Mouse (Mus musculus) myocyte (in vitro differentiated cells): ENCODE results near the gene Twf2. TPM values are rescaled to one million over a fixed set of nuclear protein-coding genes. Genes with fewer than 3 reads are reported as not detected.

Experiments
- H3K27me3 ChIP-seq: one replicate; pipeline ENCODE4 v1.6.1; 2011; ENCODE audit not compliant: control insufficient read depth, insufficient read depth, insufficient read length
- H3K36me3 ChIP-seq: one replicate; pipeline ENCODE4 v1.6.1; 2011; ENCODE audit not compliant: control insufficient read depth, insufficient read depth
- H3K4me2 ChIP-seq: one replicate; pipeline ENCODE4 v1.6.1; 2011; ENCODE audit warnings: low read depth, control low read depth
- H3K4me3 ChIP-seq: one replicate; pipeline ENCODE4 v1.5.1; 2011; ENCODE audit warnings: mild to moderate bottlenecking, control low read depth, moderate library complexity
- H3K79me2 ChIP-seq: one replicate; pipeline ENCODE4 v1.6.1; 2011; ENCODE audit not compliant: control insufficient read depth, insufficient read depth
- H3ac ChIP-seq: one replicate; pipeline ENCODE4 v1.6.1; 2011; ENCODE audit not compliant: control insufficient read depth, insufficient read length
- CEBPB ChIP-seq: IDR thresholded peaks from 2 replicates; pipeline ENCODE4 v1.6.1; 2011; ENCODE audit warnings: mild to moderate bottlenecking, moderate library complexity; ENCODE audit not compliant: poor library complexity, insufficient read depth, severe bottlenecking
- E2F4 ChIP-seq: IDR thresholded peaks from one replicate; pipeline ENCODE4 v1.6.1; 2011; ENCODE audit warnings: mild to moderate bottlenecking, control low read depth, moderate library complexity; ENCODE audit not compliant: insufficient read depth
- MAX ChIP-seq: IDR thresholded peaks from one replicate; pipeline ENCODE4 v1.6.1; 2011; ENCODE audit warnings: low read depth, mild to moderate bottlenecking, control low read depth
- MYOD1 ChIP-seq, 3 experiments: IDR thresholded peaks; one replicate each; pipeline ENCODE4 v1.6.1; 2011; ENCODE audit warnings: control low read depth in 2 of 3, low read depth in 2 of 3, mild to moderate bottlenecking in 2 of 3, moderate library complexity in 1 of 3; ENCODE audit not compliant: insufficient read length in 2 of 3, control insufficient read depth in 1 of 3
- MYOG ChIP-seq, 3 experiments: IDR thresholded peaks; one replicate each; pipeline ENCODE4 v1.6.1; 2011; ENCODE audit warnings: control low read depth in 2 of 3, low read depth in 2 of 3, mild to moderate bottlenecking in 2 of 3; ENCODE audit not compliant: insufficient read length in 2 of 3, control insufficient read depth in 1 of 3, insufficient read depth in 1 of 3
- POLR2A ChIP-seq: IDR thresholded peaks from one replicate; pipeline ENCODE4 v1.6.1; 2011; ENCODE audit warnings: low read depth, mild to moderate bottlenecking, control low read depth, moderate library complexity; ENCODE audit not compliant: insufficient read length
- POLR2AphosphoS2 ChIP-seq: IDR thresholded peaks from one replicate; pipeline ENCODE4 v1.6.1; 2011; ENCODE audit warnings: low read depth, control low read depth; ENCODE audit not compliant: insufficient read length
- REST ChIP-seq: IDR thresholded peaks from one replicate; pipeline ENCODE4 v1.6.1; 2011; ENCODE audit warnings: mild to moderate bottlenecking, control low read depth, moderate library complexity; ENCODE audit not compliant: insufficient read depth, insufficient read length
- SRF ChIP-seq: IDR thresholded peaks from one replicate; pipeline ENCODE4 v1.6.1; 2011; ENCODE audit warnings: low read depth; ENCODE audit not compliant: control insufficient read depth, insufficient read length
- TCF12 ChIP-seq: IDR thresholded peaks from one replicate; pipeline ENCODE4 v1.6.1; 2011; ENCODE audit warnings: mild to moderate bottlenecking, control low read depth; ENCODE audit not compliant: poor library complexity, insufficient read depth, severe bottlenecking
- TCF3 ChIP-seq: IDR thresholded peaks from one replicate; pipeline ENCODE4 v1.6.1; 2011; ENCODE audit warnings: low read depth, control low read depth; ENCODE audit not compliant: insufficient read length
- USF1 ChIP-seq: IDR thresholded peaks from one replicate; pipeline ENCODE4 v1.6.1; 2011; ENCODE audit warnings: low read depth, mild to moderate bottlenecking, control low read depth, moderate library complexity
- polyA plus RNA-seq: library from polyadenylated mRNA; unstranded; fragments of >200 nt; fragmentation: generic; extraction: Trizol; gene quantifications from one replicate; pipeline ENCODE4 v1.2.1, GENCODE M21; 2012; ENCODE audit warnings: missing spikeins

Gene Twf2
- polyA plus RNA-seq, 1 experiment: 103 TPM

DNA sequence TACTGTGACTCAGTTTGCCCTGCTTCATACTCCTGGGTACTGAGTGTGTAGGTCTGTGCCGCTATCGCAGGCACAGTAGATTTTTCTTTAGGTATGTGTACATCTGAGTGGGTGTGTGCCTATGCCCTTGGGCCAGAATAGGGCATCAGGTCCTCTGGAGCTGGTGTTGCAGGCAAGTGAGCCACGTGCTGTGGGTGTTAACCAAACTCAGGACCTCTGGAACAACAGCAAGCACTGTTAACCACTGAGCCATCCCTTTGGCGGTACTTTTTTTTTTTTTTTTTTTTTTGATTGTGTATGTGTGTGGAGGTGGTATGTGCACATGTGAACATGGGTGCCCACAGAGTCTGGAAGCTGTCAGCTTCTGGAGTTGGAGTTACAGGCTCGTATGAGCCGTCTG lies 25.1 kb upstream of the Twf2 start:
- Histone ChIP-seq H3K4me3 (no peak overlapping the region), H3ac (no peak overlapping the region), H3K27me3 (no peaks in the 10 kb centered on the region), H3K36me3 (peaks cover 42% of the 10 kb centered on the region), H3K4me2 (no peak overlapping the region), H3K79me2 (peaks cover 65% of the 10 kb centered on the region)
- TF ChIP-seq CEBPB: no peak
- TF ChIP-seq USF1: no peak
- no peak for TF ChIP-seq SRF
- TF ChIP-seq MAX: no peak
- TF ChIP-seq E2F4: no peak
- no peak for TF ChIP-seq MYOG (IDR thresholded peaks at IDR 0.05; ENCODE audit: control insufficient read depth in 1 of 3, insufficient read depth in 1 of 3, insufficient read length in 2 of 3, low read depth in 2 of 3)
- TF ChIP-seq POLR2AphosphoS2: no peak
- TF ChIP-seq TCF12: no peak
- TF ChIP-seq POLR2A: no peak
- no peak for TF ChIP-seq MYOD1 (IDR thresholded peaks at IDR 0.05; ENCODE audit: control insufficient read depth in 1 of 3, insufficient read length in 2 of 3, low read depth in 2 of 3)
- no peak for TF ChIP-seq TCF3
- no peak for TF ChIP-seq REST

GRCm38 (mm10) chr9:106179454-106179853 lies 23.5 kb upstream of the Twf2 start:
- Histone ChIP-seq H3K36me3 (peaks cover 55% of the 10 kb centered on the region), H3K79me2 (peaks cover 48% of the 10 kb centered on the region), H3K27me3 (no peaks in the 10 kb centered on the region), H3ac (no peak overlapping the region), H3K4me3 (no peak overlapping the region), H3K4me2 (no peak overlapping the region)
- no peak for TF ChIP-seq SRF
- TF ChIP-seq MYOD1 (IDR thresholded peaks at IDR 0.05; ENCODE audit: control insufficient read depth in 1 of 3, insufficient read length in 2 of 3, low read depth in 2 of 3): no peak
- TF ChIP-seq E2F4: no peak
- TF ChIP-seq CEBPB: no peak
- no peak for TF ChIP-seq REST
- TF ChIP-seq MAX: no peak
- no peak for TF ChIP-seq POLR2A
- no peak for TF ChIP-seq POLR2AphosphoS2
- TF ChIP-seq TCF3: no peak
- no peak for TF ChIP-seq USF1
- no peak for TF ChIP-seq TCF12
- no peak for TF ChIP-seq MYOG (IDR thresholded peaks at IDR 0.05; ENCODE audit: control insufficient read depth in 1 of 3, insufficient read depth in 1 of 3, insufficient read length in 2 of 3, low read depth in 2 of 3)

- no peak for TF ChIP-seq SRF
- TF ChIP-seq CEBPB: no peak
- TF ChIP-seq REST: no peak
- H3K27me3 ChIP-seq: no peaks in the 10 kb centered on the region
- H3K79me2 ChIP-seq: peaks cover 43% of the 10 kb centered on the region
- no peak overlapping the region for H3K4me2 ChIP-seq
- no peak overlapping the region for H3K4me3 ChIP-seq
- peaks cover 58% of the 10 kb centered on the region for H3K36me3 ChIP-seq
- H3ac ChIP-seq: no peak overlapping the region
These were observed 22.9 kb upstream of the Twf2 start for GRCm38 (mm10) chr9:106179964-106180363.

GRCm38 (mm10) chr9:106182146-106182545 lies 20.8 kb upstream of the Twf2 start:
- H3K4me2 ChIP-seq: no peak overlapping the region
- peaks cover 21% of the 10 kb centered on the region for H3K79me2 ChIP-seq
- H3ac ChIP-seq: no peak overlapping the region
- TF ChIP-seq POLR2AphosphoS2: no peak
- no peak for TF ChIP-seq MYOG (IDR thresholded peaks at IDR 0.05; ENCODE audit: control insufficient read depth in 1 of 3, insufficient read depth in 1 of 3, insufficient read length in 2 of 3, low read depth in 2 of 3)
- TF ChIP-seq POLR2A: no peak
- TF ChIP-seq REST: no peak
- no peak for TF ChIP-seq CEBPB
- no peaks in the 10 kb centered on the region for H3K27me3 ChIP-seq
- peaks cover 58% of the 10 kb centered on the region for H3K36me3 ChIP-seq
- no peak overlapping the region for H3K4me3 ChIP-seq

- TF ChIP-seq E2F4: no peak
- TF ChIP-seq MYOG (IDR thresholded peaks at IDR 0.05; ENCODE audit: control insufficient read depth in 1 of 3, insufficient read depth in 1 of 3, insufficient read length in 2 of 3, low read depth in 2 of 3): no peak
- TF ChIP-seq TCF3: no peak
- TF ChIP-seq CEBPB: no peak
- TF ChIP-seq TCF12: no peak
- no peak for TF ChIP-seq SRF
- no peak for TF ChIP-seq USF1
- no peak for TF ChIP-seq POLR2A
- TF ChIP-seq MAX: no peak
- no peak for TF ChIP-seq MYOD1 (IDR thresholded peaks at IDR 0.05; ENCODE audit: control insufficient read depth in 1 of 3, insufficient read length in 2 of 3, low read depth in 2 of 3)
- no peak for TF ChIP-seq POLR2AphosphoS2
- no peak for TF ChIP-seq REST
- H3K4me3 ChIP-seq: no peak overlapping the region
- H3ac ChIP-seq: no peak overlapping the region
- no peaks in the 10 kb centered on the region for H3K27me3 ChIP-seq
- peaks cover 19% of the 10 kb centered on the region for H3K79me2 ChIP-seq
- peaks cover 67% of the 10 kb centered on the region for H3K36me3 ChIP-seq
- H3K4me2 ChIP-seq: no peak overlapping the region
These were observed 18.9 kb upstream of the Twf2 start for GRCm38 (mm10) chr9:106183996-106184395.
